Mouse (Mus musculus): Measurements from ENCODE around the gene Tmem184b.
A peak's percentile ranks its signal among the peaks of the same experiment; 100 is the strongest.

- TF ChIP-seq CTCF (IDR thresholded peaks at IDR 0.05) = no peak
- TF ChIP-seq EP300 (IDR thresholded peaks at IDR 0.05; ENCODE audit: insufficient read depth, low read depth, low read length) = peak; percentile 56; the same call in 1 of the 2 replicates
- peak; percentile 42; the same call in 1 of the 2 replicates for TF ChIP-seq POLR2A (IDR thresholded peaks at IDR 0.05; ENCODE audit: insufficient read depth, low read depth, low read length)
Observed at GRCm38 (mm10) chr15:79431925-79432324, 28.6 kb upstream of the Tmem184b start.

Data from heart, adult 2 months (tissue).